Mouse (Mus musculus): ENCODE measurements around the gene D030056L22Rik. TPM values are rescaled to one million over a fixed set of nuclear protein-coding genes. Genes with fewer than 3 reads are reported as not detected.
A peak's percentile ranks its signal among the peaks of the same experiment; 100 is the strongest.

Gene D030056L22Rik
- 34.6 and 38.9 TPM in 2 replicates for polyA plus RNA-seq (2015; fragmentation: Nextera tagmentation; extraction: Ambion mirVana)

DNA sequence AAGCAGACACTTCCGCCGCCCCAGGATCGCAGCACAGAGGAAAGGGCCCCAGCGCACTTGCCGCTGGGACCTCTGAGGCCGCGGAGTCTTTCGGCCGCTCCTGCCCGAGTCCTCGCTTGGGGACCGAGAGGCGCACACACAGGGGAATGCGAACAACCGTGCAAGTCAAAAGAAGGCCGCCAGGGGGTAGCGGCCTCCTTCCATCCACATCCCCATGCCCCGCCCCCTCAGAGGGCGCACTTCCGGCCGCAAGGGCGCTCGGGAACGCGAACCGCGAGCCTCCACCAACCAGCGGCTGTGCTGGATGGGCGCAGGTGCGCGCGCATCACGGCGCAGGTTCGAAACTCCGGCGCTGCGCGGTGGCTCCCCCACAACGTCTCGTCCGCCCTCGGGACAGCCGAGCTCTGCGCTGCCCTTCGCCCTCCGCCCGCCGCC lies at the start of gene D030056L22Rik:
D030056L22Rik (plus strand) TSS at position 328 of the 435 bp plus-strand sequence.
- peak within 1 kb of the TSS; percentile 70 for H3K9ac ChIP-seq
- peak; percentile 98 for ATAC-seq (replicated peaks; ENCODE audit: low FRiP score)
- H3K36me3 ChIP-seq, result 0 out of 2 replicates have a peak, but pooled peaks cover 2% of the 10 kb centered on the region
- peak within 1 kb of the TSS; percentile 97 for H3K27ac ChIP-seq
- H3K9me3 ChIP-seq (replicated peaks), result no peaks in the 10 kb centered on the region
- H3K4me1 ChIP-seq, result peaks cover 19% of the 10 kb centered on the region
- peak within 1 kb of the TSS; percentile 60 for H3K4me3 ChIP-seq (replicated peaks)
- WGBS, result under 1% methylated on average over 47 of the region's 49 CpGs
- peak within 1 kb of the TSS; percentile 62 for H3K4me2 ChIP-seq
- no peaks in the 10 kb centered on the region for H3K27me3 ChIP-seq

DNA sequence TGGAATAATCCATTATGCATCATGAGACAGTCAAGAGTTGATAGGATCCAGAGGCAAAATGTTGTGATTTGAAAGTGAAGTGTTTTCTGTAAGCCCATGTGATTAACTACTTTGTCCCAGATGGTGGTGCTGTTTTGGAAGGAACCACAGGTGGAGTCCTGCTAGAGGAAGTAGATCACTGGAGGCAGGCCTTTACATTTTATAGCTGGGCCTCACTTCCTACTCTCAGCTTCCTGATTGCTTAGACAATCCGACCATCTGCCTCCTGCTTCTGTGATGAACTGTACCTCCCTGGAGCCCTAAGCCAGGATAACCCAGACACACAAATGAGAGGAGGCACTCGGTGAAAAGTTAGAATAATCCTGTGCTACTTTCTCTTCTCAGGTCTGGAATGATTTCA lies 49.1 kb upstream of the D030056L22Rik start:
- WGBS, result 53% methylated on average over 2 of the region's 2 CpGs
- H3K9me3 ChIP-seq (replicated peaks), result no peaks in the 10 kb centered on the region
- 0 out of 2 replicates have a peak, but pooled peaks cover under 1% of the 10 kb centered on the region for H3K4me1 ChIP-seq
- no peak overlapping the region for H3K27ac ChIP-seq
- H3K9ac ChIP-seq, result no peak overlapping the region
- H3K36me3 ChIP-seq, result no peaks in the 10 kb centered on the region
- ATAC-seq (replicated peaks; ENCODE audit: low FRiP score), result no peak
- no peak overlapping the region for H3K4me3 ChIP-seq (replicated peaks)
- H3K4me2 ChIP-seq, result no peak overlapping the region
- no peaks in the 10 kb centered on the region for H3K27me3 ChIP-seq

DNA sequence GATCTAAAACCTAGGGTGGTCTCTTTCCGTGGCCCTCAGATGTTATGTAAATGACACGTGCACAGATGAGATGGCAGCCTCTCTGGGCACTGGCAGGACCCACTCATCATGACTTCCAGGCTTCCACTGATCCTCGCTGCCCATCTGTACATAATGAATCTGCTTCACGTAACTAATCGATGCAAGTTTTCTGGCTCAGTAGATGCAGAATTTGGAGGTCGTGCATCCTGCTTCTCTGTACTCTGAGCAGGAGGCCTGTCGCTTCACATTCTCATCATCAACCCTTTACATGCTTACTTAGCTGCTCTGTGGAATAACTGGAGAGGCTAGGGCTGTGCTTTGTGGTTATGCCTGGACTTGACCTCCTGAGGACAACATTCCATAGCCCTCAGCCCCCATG lies 46.0 kb upstream of the D030056L22Rik start:
- Histone ChIP-seq H3K9ac (no peak overlapping the region), H3K4me1 (peaks cover 10% of the 10 kb centered on the region), H3K27me3 (no peaks in the 10 kb centered on the region), H3K36me3 (no peaks in the 10 kb centered on the region), H3K9me3 (replicated peaks) (no peaks in the 10 kb centered on the region), H3K27ac (no peak overlapping the region), H3K4me2 (no peak overlapping the region), H3K4me3 (replicated peaks) (no peak overlapping the region)
- 90% methylated on average over 7 of the region's 7 CpGs for WGBS
- ATAC-seq (replicated peaks; ENCODE audit: low FRiP score), result no peak

DNA sequence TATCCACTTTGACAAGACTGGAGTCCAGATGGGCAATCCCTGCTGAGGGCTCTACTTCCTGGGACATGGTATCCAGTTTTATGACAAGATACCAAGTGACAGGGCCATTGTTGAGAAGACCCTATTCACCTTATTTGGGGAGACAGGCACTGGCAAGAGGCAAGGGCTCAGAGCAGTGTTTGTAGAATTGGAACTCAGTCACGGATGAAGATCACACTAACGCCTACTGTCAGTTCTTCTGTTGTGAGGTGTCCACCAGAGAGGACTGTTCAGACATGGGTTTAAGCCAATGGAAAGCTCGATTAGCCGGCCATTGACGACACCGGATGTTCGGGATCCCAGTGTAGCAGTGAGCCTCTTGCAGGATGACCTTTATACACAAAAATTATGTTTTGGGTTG lies 43.4 kb upstream of the D030056L22Rik start:
- H3K4me1 ChIP-seq, result peaks cover 27% of the 10 kb centered on the region
- no peaks in the 10 kb centered on the region for H3K36me3 ChIP-seq
- H3K4me3 ChIP-seq (replicated peaks), result no peak overlapping the region
- no peak overlapping the region for H3K4me2 ChIP-seq
- H3K27me3 ChIP-seq, result no peaks in the 10 kb centered on the region
- WGBS, result 93% methylated on average over 7 of the region's 7 CpGs
- peak overlapping the region; percentile 81; the same call in 1 of the 2 replicates for H3K27ac ChIP-seq
- no peak for ATAC-seq (replicated peaks; ENCODE audit: low FRiP score)
- no peaks in the 10 kb centered on the region for H3K9me3 ChIP-seq (replicated peaks)
- no peak overlapping the region for H3K9ac ChIP-seq

GRCm38 (mm10) chr19:18670608-18671007 lies 42.4 kb upstream of the D030056L22Rik start, which contains the start of gene Carnmt1:
Gene Carnmt1 (plus strand): TSS chr19:18670764.
- H3K4me1 ChIP-seq, result peaks cover 27% of the 10 kb centered on the region
- H3K27ac ChIP-seq, result peak within 1 kb of the TSS; percentile 88
- no peaks in the 10 kb centered on the region for H3K9me3 ChIP-seq (replicated peaks)
- peak within 1 kb of the TSS; percentile 90 for H3K4me3 ChIP-seq (replicated peaks)
- no peaks in the 10 kb centered on the region for H3K36me3 ChIP-seq
- H3K9ac ChIP-seq, result peak within 1 kb of the TSS; percentile 90
- peak; percentile 97 for ATAC-seq (replicated peaks; ENCODE audit: low FRiP score)
- WGBS, result under 1% methylated on average over 51 of the region's 58 CpGs
- H3K4me2 ChIP-seq, result peak within 1 kb of the TSS; percentile 56
- no peaks in the 10 kb centered on the region for H3K27me3 ChIP-seq

DNA sequence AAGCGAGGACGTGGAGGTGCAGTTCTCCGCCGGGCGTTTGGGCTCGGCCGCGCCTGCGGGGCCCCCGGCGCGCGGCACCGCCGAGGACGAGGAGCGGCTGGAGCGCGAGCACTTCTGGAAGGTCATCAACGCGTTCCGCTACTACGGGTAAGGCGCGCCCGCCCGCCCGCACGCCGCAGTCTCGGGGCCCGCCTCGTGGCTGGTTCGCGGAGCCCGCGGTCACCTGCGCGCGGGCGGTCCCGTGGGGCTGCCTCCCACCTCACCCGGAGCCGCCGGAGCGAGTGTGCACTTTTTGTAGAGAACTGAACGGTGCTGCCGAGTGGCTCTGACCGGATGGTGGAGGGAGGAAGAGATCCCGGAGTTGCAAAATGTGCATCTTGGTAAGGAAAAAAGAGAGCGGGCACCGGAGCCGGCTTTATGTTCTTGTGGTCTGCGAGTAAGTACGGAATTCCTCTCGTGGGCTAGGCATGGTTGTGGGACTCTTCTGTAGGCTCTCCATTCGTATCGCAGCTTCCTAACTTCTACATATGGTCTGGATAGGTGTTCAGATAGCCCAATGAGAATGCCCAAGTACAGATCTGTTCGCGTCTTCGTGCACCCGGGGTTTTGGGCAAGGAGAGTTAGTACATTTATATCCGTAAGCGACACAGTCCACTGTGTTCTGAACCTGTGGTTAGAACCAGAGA lies 41.8 kb upstream of the D030056L22Rik start:
- peak overlapping the region; percentile 90 for H3K4me3 ChIP-seq (replicated peaks)

GRCm38 (mm10) chr19:18672498-18672897 lies 40.5 kb upstream of the D030056L22Rik start:
- H3K9ac ChIP-seq, result no peak overlapping the region
- H3K27me3 ChIP-seq, result no peaks in the 10 kb centered on the region
- 57% methylated on average over 3 of the region's 3 CpGs for WGBS
- ATAC-seq (replicated peaks; ENCODE audit: low FRiP score), result no peak
- H3K36me3 ChIP-seq, result no peaks in the 10 kb centered on the region
- no peak overlapping the region for H3K27ac ChIP-seq
- no peaks in the 10 kb centered on the region for H3K9me3 ChIP-seq (replicated peaks)
- H3K4me1 ChIP-seq, result peaks cover 27% of the 10 kb centered on the region
- peak overlapping the region; percentile 90 for H3K4me3 ChIP-seq (replicated peaks)
- H3K4me2 ChIP-seq, result peak overlapping the region; percentile 56

More for the DNA sequence above, 41.8 kb upstream of the D030056L22Rik start:
- no peaks in the 10 kb centered on the region for H3K36me3 ChIP-seq
- WGBS, result under 1% methylated on average over 53 of the region's 64 CpGs
- H3K9ac ChIP-seq, result peak overlapping the region; percentile 90
- peak overlapping the region; percentile 56 for H3K4me2 ChIP-seq
- ATAC-seq (replicated peaks; ENCODE audit: low FRiP score), result peak; percentile 5
- H3K4me1 ChIP-seq, result peaks cover 27% of the 10 kb centered on the region
- H3K9me3 ChIP-seq (replicated peaks), result no peaks in the 10 kb centered on the region
- H3K27me3 ChIP-seq, result no peaks in the 10 kb centered on the region
- H3K27ac ChIP-seq, result peak overlapping the region; percentile 88

GRCm38 (mm10) chr19:18673116-18673515 lies 39.9 kb upstream of the D030056L22Rik start:
- Histone ChIP-seq H3K4me3 (replicated peaks) (peak overlapping the region; percentile 90), H3K4me1 (peaks cover 27% of the 10 kb centered on the region), H3K4me2 (peak overlapping the region; percentile 56), H3K27ac (no peak overlapping the region), H3K36me3 (no peaks in the 10 kb centered on the region), H3K9me3 (replicated peaks) (no peaks in the 10 kb centered on the region), H3K27me3 (no peaks in the 10 kb centered on the region), H3K9ac (peak overlapping the region; percentile 36; the same call in 1 of the 2 replicates)
- no peak for ATAC-seq (replicated peaks; ENCODE audit: low FRiP score)
- 30% methylated on average over 4 of the region's 4 CpGs for WGBS

- Histone ChIP-seq H3K4me3 (replicated peaks) (no peak overlapping the region), H3K27ac (no peak overlapping the region), H3K27me3 (no peaks in the 10 kb centered on the region), H3K9ac (no peak overlapping the region), H3K4me1 (no peaks in the 10 kb centered on the region), H3K36me3 (peaks cover 27% of the 10 kb centered on the region), H3K4me2 (no peak overlapping the region), H3K9me3 (replicated peaks) (no peaks in the 10 kb centered on the region)
- 79% methylated on average over 4 of the region's 4 CpGs for WGBS
- ATAC-seq (replicated peaks; ENCODE audit: low FRiP score), result no peak
Measured at GRCm38 (mm10) chr19:18682142-18682541, 30.9 kb upstream of the D030056L22Rik start.

- Histone ChIP-seq H3K4me1 (no peaks in the 10 kb centered on the region), H3K9ac (no peak overlapping the region), H3K4me2 (no peak overlapping the region), H3K27me3 (no peaks in the 10 kb centered on the region), H3K4me3 (replicated peaks) (no peak overlapping the region), H3K36me3 (peaks cover 12% of the 10 kb centered on the region), H3K9me3 (replicated peaks) (no peaks in the 10 kb centered on the region), H3K27ac (no peak overlapping the region)
- WGBS, result 75% methylated on average over 3 of the region's 3 CpGs
- peak; percentile 56; the same call in 1 of the 2 replicates for ATAC-seq (replicated peaks; ENCODE audit: low FRiP score)
Measured at GRCm38 (mm10) chr19:18687556-18687955, 25.4 kb upstream of the D030056L22Rik start.

GRCm38 (mm10) chr19:18692176-18692575 lies 20.8 kb upstream of the D030056L22Rik start:
- no peak overlapping the region for H3K4me3 ChIP-seq (replicated peaks)
- ATAC-seq (replicated peaks; ENCODE audit: low FRiP score), result no peak
- 92% methylated on average over 3 of the region's 3 CpGs for WGBS
- H3K27ac ChIP-seq, result no peak overlapping the region
- peaks cover 40% of the 10 kb centered on the region for H3K36me3 ChIP-seq
- H3K4me2 ChIP-seq, result no peak overlapping the region
- no peaks in the 10 kb centered on the region for H3K9me3 ChIP-seq (replicated peaks)
- H3K4me1 ChIP-seq, result no peaks in the 10 kb centered on the region
- H3K9ac ChIP-seq, result no peak overlapping the region
- no peaks in the 10 kb centered on the region for H3K27me3 ChIP-seq

- H3K9me3 ChIP-seq (replicated peaks), result no peaks in the 10 kb centered on the region
- no peak for ATAC-seq (replicated peaks; ENCODE audit: low FRiP score)
- H3K9ac ChIP-seq, result no peak overlapping the region
- no peaks in the 10 kb centered on the region for H3K27me3 ChIP-seq
- 85% methylated on average over 2 of the region's 2 CpGs for WGBS
- no peak overlapping the region for H3K27ac ChIP-seq
- peaks cover 44% of the 10 kb centered on the region for H3K36me3 ChIP-seq
- H3K4me1 ChIP-seq, result no peaks in the 10 kb centered on the region
- H3K4me2 ChIP-seq, result no peak overlapping the region
- no peak overlapping the region for H3K4me3 ChIP-seq (replicated peaks)
Measured at GRCm38 (mm10) chr19:18692768-18693167, 20.2 kb upstream of the D030056L22Rik start.
